Mouse (Mus musculus): ENCODE measurements around the gene Kcnq1. TPM values are rescaled to one million over a fixed set of nuclear protein-coding genes. Genes with fewer than 3 reads are reported as not detected.

The Kcnq1 gene
- total and polyA plus RNA-seq, 3 experiments: 0.63 to 0.96 TPM; not detected in 1

DNA sequence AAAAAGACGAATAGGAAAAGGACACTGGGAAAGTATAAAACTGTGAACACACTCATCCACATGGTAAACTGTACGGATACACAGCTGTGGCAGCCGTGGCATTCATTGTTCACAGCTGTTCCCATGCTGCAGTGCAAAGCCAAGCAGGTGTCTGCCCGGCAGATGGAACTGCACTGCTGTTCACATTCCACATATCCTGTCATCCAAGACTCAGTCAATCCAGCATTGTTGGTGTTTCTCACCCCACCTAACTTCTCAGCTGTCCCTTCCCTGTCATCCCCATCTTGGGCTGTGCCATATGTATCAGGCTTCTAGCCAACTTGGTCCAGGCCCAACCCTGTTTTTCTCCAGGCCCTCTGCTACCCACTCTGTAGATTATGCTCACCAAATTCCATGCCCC, 232.5 kb downstream of the Kcnq1 start:
- TF ChIP-seq ZKSCAN1 (IDR thresholded peaks at IDR 0.05; ENCODE audit: low read depth, low read length) (no peak), SMC3 (IDR thresholded peaks at IDR 0.05; ENCODE audit: low read depth, low read length) (no peak), TBP (IDR thresholded peaks at IDR 0.05; ENCODE audit: low read depth, low read length) (no peak), POLR2AphosphoS5 (IDR thresholded peaks at IDR 0.05; ENCODE audit: borderline replicate concordance, low read depth, low read length) (no peak), GATA1 (IDR thresholded peaks at IDR 0.05; ENCODE audit: low read depth, low read length) (no peak), USF1 (IDR thresholded peaks at IDR 0.05; ENCODE audit: low read depth, low read length) (no peak), ZMIZ1 (IDR thresholded peaks at IDR 0.05; ENCODE audit: low read depth, low read length) (no peak), POLR2AphosphoS2 (IDR thresholded peaks at IDR 0.05; ENCODE audit: low read length) (no peak), MXI1 (IDR thresholded peaks at IDR 0.05; ENCODE audit: low read depth, low read length) (no peak), TCF12 (IDR thresholded peaks at IDR 0.05; ENCODE audit: low read depth, low read length) (no peak), MEF2A (IDR thresholded peaks at IDR 0.05; ENCODE audit: extremely low read depth, insufficient replicate concordance, low read depth, low read length, poor library complexity, severe bottlenecking) (no peak)
- Histone ChIP-seq H3K4me1 (ENCODE audit: control insufficient read depth in 1 of 2, insufficient read depth in 2 of 2, low read length in 2 of 2) (no peaks in the 10 kb centered on the region), H3K27ac (ENCODE audit: control insufficient read depth, low read depth, low read length) (no peak overlapping the region), H3K4me3 (ENCODE audit: control insufficient read depth in 1 of 2, insufficient read depth in 1 of 2, low read depth in 2 of 2, low read length in 2 of 2) (no peak overlapping the region), H3K9me3 (replicated peaks; ENCODE audit: insufficient read depth, low read length) (no peaks in the 10 kb centered on the region), H3K79me2 (ENCODE audit: control insufficient read depth, insufficient read depth, low read length, poor library complexity) (no peaks in the 10 kb centered on the region), H3K9ac (ENCODE audit: control insufficient read depth, low read depth, low read length, poor library complexity, severe bottlenecking) (no peak overlapping the region), H3K27me3 (ENCODE audit: control insufficient read depth in 1 of 2, insufficient read depth in 2 of 2, low read length in 2 of 2) (no peaks in the 10 kb centered on the region; a peak in 1 of 4 replicates), H3K36me3 (ENCODE audit: control insufficient read depth in 1 of 2, insufficient read depth in 2 of 2, low read length in 2 of 2) (no peaks in the 10 kb centered on the region)
- no peak for DNase-seq (ENCODE audit: low read depth, low spot score)

DNA sequence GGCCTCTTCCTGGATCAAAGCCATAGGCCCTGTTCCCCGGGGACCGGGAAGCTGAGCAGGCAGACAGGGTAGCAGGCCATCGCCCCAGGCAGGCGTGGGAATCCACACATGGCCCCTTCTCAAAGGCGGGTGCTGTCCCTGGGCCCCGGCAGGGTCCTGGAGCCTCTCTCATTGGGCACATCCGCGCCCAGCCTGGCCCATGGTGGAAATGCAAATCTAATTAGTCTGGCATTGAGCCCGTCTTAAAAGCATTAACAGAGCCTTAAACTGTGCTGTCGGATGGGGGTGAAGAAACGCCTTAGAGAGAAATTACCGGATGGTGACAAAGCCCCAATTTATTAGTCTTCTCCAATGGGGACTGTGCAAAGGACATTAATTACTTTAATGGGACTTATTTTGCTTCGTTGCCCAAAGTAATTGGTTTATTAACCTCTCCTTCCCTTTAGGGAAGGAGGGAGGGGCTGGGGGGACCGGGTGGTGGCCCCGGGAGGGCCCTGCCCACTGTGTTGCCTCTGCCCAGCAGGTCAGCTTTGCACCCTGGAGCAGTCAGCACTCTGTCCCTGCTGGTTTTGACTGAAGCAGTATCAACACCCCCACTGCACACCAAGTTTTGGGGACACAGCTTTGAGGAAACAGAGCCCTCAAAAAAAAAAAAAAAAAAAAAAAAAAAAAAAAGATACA, 234.6 kb downstream of the Kcnq1 start:
- TF ChIP-seq MEF2A (IDR thresholded peaks at IDR 0.05; ENCODE audit: extremely low read depth, insufficient replicate concordance, low read depth, low read length, poor library complexity, severe bottlenecking) (no peak), RAD21 (IDR thresholded peaks at IDR 0.05; ENCODE audit: low read depth, low read length) (no peak), ELF1 (IDR thresholded peaks at IDR 0.05; ENCODE audit: low read depth, low read length) (no peak), MXI1 (IDR thresholded peaks at IDR 0.05; ENCODE audit: low read depth, low read length) (no peak), E2F4 (IDR thresholded peaks at IDR 0.05; ENCODE audit: borderline replicate concordance, low read depth, low read length) (no peak), TCF12 (IDR thresholded peaks at IDR 0.05; ENCODE audit: low read depth, low read length) (no peak), SMC3 (IDR thresholded peaks at IDR 0.05; ENCODE audit: low read depth, low read length) (no peak), ETS1 (IDR thresholded peaks at IDR 0.05; ENCODE audit: low read depth, low read length) (no peak), UBTF (IDR thresholded peaks at IDR 0.05; ENCODE audit: borderline replicate concordance, insufficient read depth, low read depth, low read length) (no peak), TAL1 (IDR thresholded peaks at IDR 0.05; ENCODE audit: low read length) (no peak), CTCF (IDR thresholded peaks at IDR 0.05 in 2 of 3, conservative IDR thresholded peaks at IDR 0.05 in 1 of 3; ENCODE audit: control insufficient read depth in 1 of 3, insufficient read depth in 1 of 3, low read depth in 2 of 3, low read length in 3 of 3, poor library complexity in 1 of 3, severe bottlenecking in 1 of 3) (no peak), POLR2AphosphoS5 (IDR thresholded peaks at IDR 0.05; ENCODE audit: borderline replicate concordance, low read depth, low read length) (no peak), KAT2A (conservative IDR thresholded peaks at IDR 0.05; ENCODE audit: low read depth, low read length) (no peak), ZMIZ1 (IDR thresholded peaks at IDR 0.05; ENCODE audit: low read depth, low read length) (no peak), NRF1 (IDR thresholded peaks at IDR 0.05; ENCODE audit: insufficient read depth, low read depth, low read length, poor library complexity, severe bottlenecking) (no peak)
- H3K27me3 ChIP-seq (ENCODE audit: control insufficient read depth in 1 of 2, insufficient read depth in 2 of 2, low read length in 2 of 2): peaks cover 2% of the 10 kb centered on the region in 2 experiments; a peak in 2 of 4 replicates
- no peaks in the 10 kb centered on the region for H3K36me3 ChIP-seq (ENCODE audit: control insufficient read depth in 1 of 2, insufficient read depth in 2 of 2, low read length in 2 of 2)
- no peaks in the 10 kb centered on the region for H3K79me2 ChIP-seq (ENCODE audit: control insufficient read depth, insufficient read depth, low read length, poor library complexity)
- H3K4me1 ChIP-seq (ENCODE audit: control insufficient read depth in 1 of 2, insufficient read depth in 2 of 2, low read length in 2 of 2): no peaks in the 10 kb centered on the region
- H3K27ac ChIP-seq (ENCODE audit: control insufficient read depth, low read depth, low read length): no peak overlapping the region
- H3K9ac ChIP-seq (ENCODE audit: control insufficient read depth, low read depth, low read length, poor library complexity, severe bottlenecking): no peak overlapping the region
- H3K9me3 ChIP-seq (replicated peaks; ENCODE audit: insufficient read depth, low read length): no peaks in the 10 kb centered on the region
- DNase-seq (ENCODE audit: low read depth, low spot score): no peak
- H3K4me3 ChIP-seq (ENCODE audit: control insufficient read depth in 1 of 2, insufficient read depth in 1 of 2, low read depth in 2 of 2, low read length in 2 of 2): no peak overlapping the region

Data from MEL (cell line).